Mouse (Mus musculus) olfactory bulb, adult 2 months (tissue): Measurements from ENCODE around the gene Foxr1. TPM values are rescaled to one million over a fixed set of nuclear protein-coding genes. Genes with fewer than 3 reads are reported as not detected.

Source experiments
- H3K27ac ChIP-seq: fragments of 200-500 bp; 2 replicates; pipeline ENCODE4 v1.5.1; 2012; ENCODE audit warnings: low read depth, low read length; ENCODE audit not compliant: insufficient read depth
- H3K4me1 ChIP-seq: fragments of 200-500 bp; 2 replicates; pipeline ENCODE4 v1.6.1; 2012; ENCODE audit warnings: low read length; ENCODE audit not compliant: control insufficient read depth, insufficient read depth
- H3K4me3 ChIP-seq: fragments of 200-500 bp; 2 replicates; pipeline ENCODE4 v1.5.1; 2012; ENCODE audit warnings: mild to moderate bottlenecking, low read depth, low read length, moderate library complexity; ENCODE audit not compliant: insufficient read depth
- CTCF ChIP-seq: fragments of 200-500 bp; IDR thresholded peaks from 2 replicates; pipeline ENCODE4 v1.5.1; 2012; ENCODE audit warnings: low read depth, mild to moderate bottlenecking, low read length, moderate library complexity; ENCODE audit not compliant: insufficient read depth
- POLR2A ChIP-seq: fragments of 200-500 bp; IDR thresholded peaks from 2 replicates; pipeline ENCODE4 v1.6.1; 2012; ENCODE audit warnings: mild to moderate bottlenecking, low read depth, low read length, moderate library complexity; ENCODE audit not compliant: insufficient read depth
- WGBS: fragments of 180-500 bp; shearing (Covaris S2); methylation state at CpG from one replicate; pipeline ENCODE4 v1.1.7; 2018; 5-methylcytosine and 5-hydroxymethylcytosine counted together
- polyA plus RNA-seq: library from polyadenylated mRNA; stranded (reverse); fragments of >200 nt; gene quantifications from 2 replicates; pipeline ENCODE4 v1.2.4, GENCODE M21; 2012; ENCODE audit warnings: low replicate concordance; ENCODE audit not compliant: missing spikeins, insufficient read depth, insufficient read length

Foxr1 gene
- polyA plus RNA-seq, 1 experiment = not detected

DNA sequence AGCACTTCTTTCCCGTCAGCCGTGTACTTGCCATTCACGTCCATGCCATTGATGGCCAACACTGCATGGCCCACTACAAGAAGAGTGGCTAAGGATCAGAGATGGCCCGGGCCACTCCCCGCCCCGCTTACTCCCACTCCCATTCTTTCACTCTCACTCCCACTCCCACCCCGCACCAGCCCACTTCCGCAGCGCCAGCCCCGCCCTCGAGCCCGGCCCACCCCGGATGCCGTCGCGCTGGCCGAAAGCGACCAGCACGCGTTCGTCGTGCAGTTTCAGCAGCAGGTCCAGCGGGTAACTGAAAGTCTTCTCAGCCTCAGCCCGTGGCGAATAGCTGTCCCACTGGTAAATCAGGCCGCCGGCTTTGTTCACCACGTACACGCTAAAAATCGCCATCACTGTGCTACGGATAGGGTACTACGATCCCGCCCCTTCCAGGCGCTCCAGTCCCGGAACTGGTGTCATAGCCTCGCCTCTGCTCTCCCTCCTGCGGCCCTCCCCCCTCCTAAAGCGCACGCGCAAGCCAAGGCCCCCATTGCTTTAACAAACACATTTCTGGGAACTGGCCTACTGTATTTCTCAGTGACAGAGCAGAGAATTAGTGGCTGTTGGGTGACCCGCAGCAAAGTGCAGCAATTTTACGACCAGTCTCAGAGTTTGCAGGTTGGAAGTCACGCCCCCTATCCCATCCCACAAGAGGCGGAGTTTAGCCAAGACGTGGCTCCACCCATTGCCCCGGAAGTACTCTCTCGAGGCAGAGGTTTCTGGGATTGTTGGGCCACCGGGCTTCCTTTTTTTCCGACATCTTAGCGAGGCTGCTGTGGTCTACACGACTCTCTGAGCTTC is 33.8 kb downstream of the Foxr1 start, which contains the start of the genes Rps25 and Trappc4:
TSS of gene Rps25 (plus strand) at position 234 of the 846 bp plus-strand sequence.
TSS of gene Trappc4 (minus strand) at position 695 of the 846 bp plus-strand sequence.
- peak within 1 kb of the TSS; percentile 77 for H3K4me3 ChIP-seq
- WGBS = under 1% methylated on average over 51 of the region's 51 CpGs
- peak within 1 kb of the TSS; percentile 81 for H3K27ac ChIP-seq
- H3K4me1 ChIP-seq = peaks cover 7% of the 10 kb centered on the region; the same call in 1 of the 2 replicates
- peak; percentile 42; the same call in 1 of the 2 replicates for TF ChIP-seq POLR2A
- TF ChIP-seq CTCF = no peak

DNA sequence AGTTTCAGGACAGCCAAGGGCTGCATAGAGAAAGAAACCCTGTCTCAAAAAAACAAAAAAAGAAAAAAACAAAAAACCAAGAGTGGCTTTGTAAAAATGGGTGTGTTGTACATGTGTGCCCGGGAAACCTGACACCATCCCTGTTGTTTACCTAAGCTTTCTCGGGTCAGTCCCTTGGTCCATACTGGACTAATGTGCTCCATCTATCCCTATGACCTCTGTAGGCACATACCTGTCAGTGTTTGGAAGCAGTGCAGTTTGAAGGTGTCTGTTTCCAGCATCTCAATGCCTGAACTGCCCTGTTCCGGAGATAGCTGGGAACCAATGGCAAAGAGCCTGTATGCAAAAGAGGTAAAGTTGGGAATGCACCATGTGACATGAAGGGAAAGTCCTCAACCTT is 35.9 kb downstream of the Foxr1 start:
- Histone ChIP-seq H3K4me1 (peaks cover 7% of the 10 kb centered on the region; the same call in 1 of the 2 replicates), H3K27ac (no peak overlapping the region), H3K4me3 (no peak overlapping the region)
- 80% methylated on average over 3 of the region's 3 CpGs for WGBS
- no peak for TF ChIP-seq CTCF
- TF ChIP-seq POLR2A = no peak

DNA sequence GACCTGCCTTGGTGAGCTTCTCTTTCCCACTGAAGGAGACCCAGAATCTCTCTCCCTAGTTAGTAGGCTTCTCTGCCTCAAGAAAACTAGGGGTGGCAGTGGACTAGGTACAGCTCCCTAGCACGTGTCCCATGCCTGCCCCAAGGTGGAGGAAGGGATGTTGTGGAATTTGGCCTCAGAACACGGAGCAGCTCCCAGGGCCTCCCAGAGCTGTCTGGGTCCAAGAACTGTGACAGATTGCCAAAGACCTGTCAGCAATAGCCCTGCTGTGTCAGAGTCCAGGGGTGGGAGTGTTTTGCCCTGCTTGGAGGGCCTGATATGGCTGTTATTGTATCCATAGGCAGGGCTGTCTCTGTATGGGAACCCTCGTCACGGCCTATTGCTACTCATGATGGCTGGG is 39.9 kb downstream of the Foxr1 start:
- 76% methylated on average over 4 of the region's 4 CpGs for WGBS
- no peak for TF ChIP-seq CTCF
- TF ChIP-seq POLR2A = no peak
- Histone ChIP-seq H3K27ac (no peak overlapping the region), H3K4me1 (peaks cover 22% of the 10 kb centered on the region), H3K4me3 (no peak overlapping the region)

DNA sequence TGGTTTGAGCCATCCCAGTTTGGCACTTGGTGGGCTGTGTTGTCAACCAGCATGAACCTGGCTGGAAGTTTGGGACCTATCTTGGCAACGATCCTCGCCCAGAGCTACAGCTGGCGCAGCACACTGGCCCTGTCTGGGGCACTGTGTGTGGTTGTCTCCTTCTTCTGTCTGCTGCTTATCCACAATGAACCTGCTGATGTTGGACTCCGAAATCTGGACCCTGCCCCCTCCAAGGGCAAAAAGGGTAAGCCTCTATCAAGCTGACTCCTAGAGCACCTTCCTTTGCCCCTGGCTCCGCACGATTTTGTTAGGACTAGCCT is 41.2 kb downstream of the Foxr1 start:
- 86% methylated on average over 6 of the region's 6 CpGs for WGBS

DNA sequence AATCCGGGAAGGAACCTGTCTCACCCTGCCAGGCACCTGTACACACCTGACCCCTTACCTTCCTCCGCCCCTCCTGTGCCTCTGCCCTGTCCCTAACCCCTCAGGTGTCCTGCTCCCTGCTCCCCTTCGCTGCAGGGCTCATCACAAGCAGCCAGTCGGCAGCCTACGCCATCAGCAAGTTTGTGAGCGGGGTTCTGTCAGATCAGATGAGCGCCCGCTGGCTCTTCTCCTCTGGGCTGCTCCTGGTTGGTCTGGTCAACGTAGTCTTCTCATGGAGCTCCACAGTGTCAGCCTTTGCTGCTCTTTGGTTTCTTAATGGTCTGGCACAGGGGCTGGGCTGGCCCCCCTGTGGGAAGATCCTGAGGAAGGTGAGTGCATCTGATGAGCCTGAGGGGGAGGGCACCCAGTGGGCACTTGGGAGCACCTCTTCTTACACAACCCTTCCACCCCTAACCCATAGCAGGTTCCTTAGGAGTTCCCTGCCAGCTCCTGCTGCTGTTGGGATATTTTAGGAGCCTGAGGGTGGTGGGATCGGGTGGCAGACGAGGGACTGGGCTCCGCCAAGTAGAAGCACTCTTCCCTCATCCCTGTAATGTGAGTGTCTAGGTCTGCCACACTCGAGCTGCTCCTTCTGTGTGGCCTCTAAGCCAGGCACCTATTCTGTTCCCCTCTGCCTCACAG is 41.7 kb downstream of the Foxr1 start:
- 77% methylated on average over 13 of the region's 13 CpGs for WGBS
- Histone ChIP-seq H3K4me1 (peaks cover 22% of the 10 kb centered on the region), H3K27ac (no peak overlapping the region), H3K4me3 (no peak overlapping the region)
- no peak for TF ChIP-seq CTCF
- TF ChIP-seq POLR2A = no peak

More for the DNA sequence above, 41.2 kb downstream of the Foxr1 start:
- Histone ChIP-seq H3K4me1 (peaks cover 22% of the 10 kb centered on the region), H3K27ac (no peak overlapping the region), H3K4me3 (no peak overlapping the region)
- TF ChIP-seq POLR2A = no peak

DNA sequence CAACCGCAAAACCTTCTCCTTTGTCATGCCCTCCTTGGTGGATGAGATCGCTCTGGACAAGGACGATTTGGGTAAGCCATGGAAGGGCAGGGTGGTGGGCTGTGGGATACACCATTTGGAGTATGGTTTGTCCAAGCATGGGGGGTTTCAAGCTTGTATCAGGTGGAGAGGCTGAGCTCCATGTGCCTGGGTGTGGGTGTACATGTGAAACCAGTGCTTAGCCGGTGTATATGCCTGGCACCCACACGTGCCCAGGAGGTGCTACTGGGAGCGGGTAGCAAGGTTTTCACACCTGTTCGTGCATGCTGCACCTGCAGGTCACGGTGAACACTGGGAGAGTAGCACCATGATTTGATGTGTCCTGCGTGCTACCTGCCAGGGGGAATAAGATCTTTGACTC is 42.4 kb downstream of the Foxr1 start:
- peaks cover 22% of the 10 kb centered on the region for H3K4me1 ChIP-seq
- WGBS = 65% methylated on average over 9 of the region's 9 CpGs
- peak overlapping the region; percentile 7; the same call in 1 of the 2 replicates for H3K27ac ChIP-seq
- peak overlapping the region; percentile 13 for H3K4me3 ChIP-seq
- no peak for TF ChIP-seq CTCF
- TF ChIP-seq POLR2A = no peak

DNA sequence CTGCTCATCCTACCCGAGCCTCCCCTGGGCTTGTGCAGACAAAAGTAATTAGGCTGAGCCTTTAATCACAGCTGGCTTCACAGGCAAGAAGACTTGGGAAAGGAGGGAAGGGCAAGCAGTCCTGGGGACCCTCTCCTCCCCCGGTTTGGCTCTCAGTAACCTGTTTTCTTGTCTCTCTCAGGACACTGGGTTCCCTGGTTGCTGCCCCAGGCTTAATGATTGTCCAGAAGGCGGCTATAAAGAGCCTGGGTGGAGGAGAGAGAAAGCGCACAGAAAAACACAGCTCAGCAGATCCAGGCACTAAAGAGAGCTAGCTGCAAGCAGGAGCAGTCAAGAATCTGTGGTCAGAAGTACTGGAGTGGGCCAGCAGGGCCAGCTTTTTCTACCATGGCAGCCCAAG is 42.8 kb downstream of the Foxr1 start:
- 15% methylated on average over 4 of the region's 4 CpGs for WGBS

DNA sequence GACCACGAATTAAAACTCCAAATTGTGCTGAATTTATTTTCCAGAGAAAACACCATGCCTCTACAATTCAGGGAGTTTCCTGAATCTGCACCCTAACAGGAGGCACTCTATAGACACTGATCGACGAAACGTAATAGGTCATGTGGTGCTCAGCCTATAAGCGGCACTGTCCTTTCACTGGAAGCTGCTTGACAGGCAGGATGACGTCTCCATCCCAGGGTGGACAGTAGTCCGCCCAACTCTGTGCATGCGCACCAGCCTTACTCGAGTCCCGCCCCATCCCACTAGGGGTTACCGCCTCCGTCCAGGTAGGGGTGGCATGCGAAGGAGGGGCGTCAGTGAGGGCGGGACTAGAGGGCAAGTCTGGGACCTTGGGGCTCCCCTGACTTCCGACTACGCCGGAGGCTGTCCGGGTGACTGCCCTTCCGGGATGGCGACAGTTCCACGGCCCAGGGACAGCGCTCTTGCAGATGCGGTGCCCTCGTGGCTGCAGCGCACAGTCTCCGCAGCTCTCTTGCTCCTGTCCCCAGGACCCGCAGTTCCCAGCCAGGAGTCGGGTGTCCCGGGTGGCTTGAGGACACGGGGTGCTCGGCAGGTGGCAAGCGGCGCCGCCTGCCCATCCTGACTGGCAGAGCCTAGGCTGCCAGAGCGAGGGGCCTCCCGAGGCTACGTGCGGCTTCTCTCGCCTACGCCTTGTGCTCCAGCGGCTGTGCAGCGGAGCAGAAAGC is 44.1 kb downstream of the Foxr1 start, which contains the start of gene Slc37a4:
TSS of gene Slc37a4 (plus strand) at position 169 of the 728 bp plus-strand sequence.
- H3K4me1 ChIP-seq = peaks cover 22% of the 10 kb centered on the region
- H3K4me3 ChIP-seq = peak within 1 kb of the TSS; percentile 68
- TF ChIP-seq CTCF = no peak
- TF ChIP-seq POLR2A = peak; percentile 60
- H3K27ac ChIP-seq = peak within 1 kb of the TSS; percentile 76
- WGBS = under 1% methylated on average over 43 of the region's 43 CpGs

More for the DNA sequence above, 42.8 kb downstream of the Foxr1 start:
- H3K4me1 ChIP-seq = peaks cover 22% of the 10 kb centered on the region
- TF ChIP-seq CTCF (no peak), POLR2A (no peak)
- peak overlapping the region; percentile 7; the same call in 1 of the 2 replicates for H3K27ac ChIP-seq
- H3K4me3 ChIP-seq = peak overlapping the region; percentile 13
